Mouse (Mus musculus): ENCODE results near the gene Gm11214.

DNA sequence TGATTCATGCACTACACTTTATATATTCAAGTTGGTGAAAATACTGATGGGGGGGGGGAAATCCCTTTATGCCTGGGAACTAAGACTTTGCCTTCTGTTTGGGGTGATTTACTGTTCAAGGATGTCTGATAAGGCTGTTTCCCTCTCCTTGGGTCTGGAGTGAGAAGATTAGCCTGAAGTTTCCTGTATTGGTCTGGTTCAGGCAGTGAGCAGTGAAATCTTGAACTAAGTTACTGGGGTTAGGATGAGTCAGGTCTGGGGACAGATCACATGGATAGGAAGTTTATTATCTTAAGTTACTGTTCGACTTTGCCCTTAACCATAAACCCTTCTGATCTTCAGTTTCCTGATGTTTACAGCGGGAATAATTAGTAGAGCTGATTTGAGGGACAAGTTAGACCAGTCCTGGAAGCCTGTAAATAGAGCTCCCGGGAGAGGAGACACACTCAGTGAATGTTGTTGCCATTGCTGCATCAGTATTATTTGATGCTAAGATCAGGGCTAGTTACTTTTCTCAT lies 37.6 kb downstream of the Gm11214 start:
- no peak for TF ChIP-seq CTCF (IDR thresholded peaks at IDR 0.05; ENCODE audit: low read depth)
- TF ChIP-seq EP300 (IDR thresholded peaks at IDR 0.05; ENCODE audit: low read depth), result no peak
